ENCODE assay signal across 8 mouse cellular contexts in genomic region chr7:4900523-4900851, GRCm38 (mm10). TPM values are rescaled to one million over a fixed set of nuclear protein-coding genes. Genes with fewer than 3 reads are reported as not detected.
DNase-seq lines count a peak whose midpoint lies in the region; ATAC-seq and TF ChIP-seq lines count a peak whose summit lies in the region.

No protein-coding gene starts in this region.

- H3K9me3 ChIP-seq in heart, postnatal 0 days (replicated peaks; ENCODE audit: control insufficient read depth, low read length), result no peaks in the 10 kb centered on the region
- H3K9me3 ChIP-seq in hindbrain, embryonic 15.5 days, result no peaks in the 10 kb centered on the region
- no peaks in the 10 kb centered on the region for H3K9me3 ChIP-seq in midbrain, embryonic 13.5 days

- peak overlapping the region; percentile 39; the same call in 1 of the 2 replicates for H3K9ac ChIP-seq in heart, postnatal 0 days (replicated peaks; ENCODE audit: low read depth, low read length)
- peak overlapping the region; percentile 21; the same call in 1 of the 2 replicates for H3K9ac ChIP-seq in hindbrain, embryonic 15.5 days
- no peak overlapping the region for H3K9ac ChIP-seq in midbrain, embryonic 13.5 days (replicated peaks)

- H3K4me1 ChIP-seq in heart, postnatal 0 days (ENCODE audit: control insufficient read depth, insufficient read depth), result peaks cover 10% of the 10 kb centered on the region; the same call in 1 of the 2 replicates
- H3K4me1 ChIP-seq in cortical plate, adult 2 months (ENCODE audit: control insufficient read depth, insufficient read depth, low read length), result peaks cover 2% of the 10 kb centered on the region
- peaks cover 19% of the 10 kb centered on the region for H3K4me1 ChIP-seq in hindbrain, embryonic 15.5 days (replicated peaks)
- peaks cover 19% of the 10 kb centered on the region for H3K4me1 ChIP-seq in midbrain, embryonic 13.5 days (replicated peaks)

- H3K4me2 ChIP-seq in heart, postnatal 0 days (ENCODE audit: low read depth, low read length), result peak overlapping the region; percentile 63
- peak overlapping the region; percentile 62 for H3K4me2 ChIP-seq in hindbrain, embryonic 15.5 days
- peak overlapping the region; percentile 54 for H3K4me2 ChIP-seq in midbrain, embryonic 13.5 days (replicated peaks)

- H3K27me3 ChIP-seq in heart, postnatal 0 days (ENCODE audit: control insufficient read depth, insufficient read depth, low read length), result no peaks in the 10 kb centered on the region
- H3K27me3 ChIP-seq in hindbrain, embryonic 15.5 days, result no peaks in the 10 kb centered on the region
- H3K27me3 ChIP-seq in midbrain, embryonic 13.5 days, result no peaks in the 10 kb centered on the region

- no peak for TF ChIP-seq CTCF in heart, postnatal 0 days (IDR thresholded peaks at IDR 0.05; ENCODE audit: low read depth)
- no peak for TF ChIP-seq CTCF in cortical plate, adult 2 months (IDR thresholded peaks at IDR 0.05; ENCODE audit: extremely low read depth, insufficient read depth, low read length)

- no peak for ATAC-seq in heart, postnatal 0 days (ENCODE audit: insufficient read depth, low read depth)
- no peak for ATAC-seq in hindbrain, embryonic 15.5 days (ENCODE audit: low FRiP score, low read depth)
- peak; percentile 25; the same call in 1 of the 2 replicates for ATAC-seq in midbrain, embryonic 13.5 days

- no peaks in the 10 kb centered on the region for H3K36me3 ChIP-seq in heart, postnatal 0 days (replicated peaks; ENCODE audit: control insufficient read depth, insufficient read depth, low read length)
- no peaks in the 10 kb centered on the region for H3K36me3 ChIP-seq in hindbrain, embryonic 15.5 days
- no peaks in the 10 kb centered on the region for H3K36me3 ChIP-seq in midbrain, embryonic 13.5 days

- TF ChIP-seq EP300 in heart, postnatal 0 days (IDR thresholded peaks at IDR 0.05; ENCODE audit: low read depth), result no peak

- 18% methylated on average over 11 of the region's 11 CpGs for WGBS in heart, postnatal 0 days
- WGBS in hindbrain, embryonic 15.5 days, result 30% methylated on average over 11 of the region's 11 CpGs
- 17% methylated on average over 11 of the region's 11 CpGs for WGBS in midbrain, embryonic 13.5 days

- DNase-seq in heart, postnatal 0 days (ENCODE audit: low spot score), result no peak
- no peak for DNase-seq in heart, adult 9 months (ENCODE audit: low spot score in 2 of 2)
- DNase-seq in c-Kit-positive CD71-positive TER-119-positive erythroid progenitor cells, embryonic 14.5 days (ENCODE audit: low spot score), result no peak
- no peak for DNase-seq in gastrocnemius, postnatal 4 days (ENCODE audit: low spot score in 2 of 2)
- DNase-seq in adrenal gland, postnatal 36 days, result no peak

- peak overlapping the region; percentile 75 for H3K27ac ChIP-seq in heart, postnatal 0 days (ENCODE audit: low read depth)
- no peak overlapping the region for H3K27ac ChIP-seq in cortical plate, adult 2 months (ENCODE audit: insufficient read depth, low read length)
- peak overlapping the region; percentile 47; the same call in 1 of the 2 replicates for H3K27ac ChIP-seq in hindbrain, embryonic 15.5 days (replicated peaks)
- H3K27ac ChIP-seq in midbrain, embryonic 13.5 days, result no peak overlapping the region

- peak overlapping the region; percentile 30 for H3K4me3 ChIP-seq in heart, postnatal 0 days (ENCODE audit: low read depth, low read length)
- H3K4me3 ChIP-seq in cortical plate, adult 2 months (ENCODE audit: insufficient read depth, low read length), result peak overlapping the region; percentile 10
- peak overlapping the region; percentile 34 for H3K4me3 ChIP-seq in hindbrain, embryonic 15.5 days
- peak overlapping the region; percentile 30; the same call in 1 of the 2 replicates for H3K4me3 ChIP-seq in midbrain, embryonic 13.5 days (replicated peaks)

- TF ChIP-seq POLR2A in cortical plate, adult 2 months (IDR thresholded peaks at IDR 0.05; ENCODE audit: extremely low read depth, insufficient read depth, low read length), result no peak

RNA-seq across cellular contexts. Expression of gene Gm36210, which starts 5.8 kb away (rescaled TPM):
- 0.88 TPM in 1 of 2 replicates, not detected in the other for total RNA-seq in heart, postnatal 0 days (2014; rRNA removed; ENCODE audit: low replicate concordance)
- 0.08 and 0.12 TPM in 2 replicates for polyA plus RNA-seq in heart, postnatal 0 days (2015; fragmentation: Nextera tagmentation; extraction: Ambion mirVana)
- 0.31 and 0.32 TPM in 2 replicates for polyA plus RNA-seq in cortical plate, adult 2 months (2012; rRNA removed)
- polyA plus RNA-seq in hindbrain, embryonic 15.5 days (2015; fragmentation: Nextera tagmentation; extraction: Ambion mirVana), result 0.45 and 0.47 TPM in 2 replicates
- polyA plus RNA-seq in midbrain, embryonic 13.5 days (2015; fragmentation: Nextera tagmentation; extraction: Ambion mirVana), result 0.31 and 0.32 TPM in 2 replicates
- not detected for total RNA-seq in gastrocnemius, postnatal 4 days (2021)
- total RNA-seq in adrenal gland, postnatal 36 days (2021), result not detected

RNA-seq across cellular contexts. Expression of gene Zfp628, which starts 14.5 kb away (rescaled TPM):
- total RNA-seq in heart, postnatal 0 days (2014; rRNA removed; ENCODE audit: low replicate concordance), result 8.9 and 13.1 TPM in 2 replicates
- 1.7 and 1.9 TPM in 2 replicates for polyA plus RNA-seq in heart, postnatal 0 days (2015; fragmentation: Nextera tagmentation; extraction: Ambion mirVana)
- 9.7 TPM in 2 replicates for polyA plus RNA-seq in cortical plate, adult 2 months (2012; rRNA removed)
- 3.5 and 4.2 TPM in 2 replicates for polyA plus RNA-seq in hindbrain, embryonic 15.5 days (2015; fragmentation: Nextera tagmentation; extraction: Ambion mirVana)
- 4.3 and 4.4 TPM in 2 replicates for polyA plus RNA-seq in midbrain, embryonic 13.5 days (2015; fragmentation: Nextera tagmentation; extraction: Ambion mirVana)
- 10 to 100 TPM; 14.0 to 14.6 TPM for total RNA-seq in gastrocnemius, postnatal 4 days (2021)
- 10 to 100 TPM; 13.7 to 15.5 TPM for total RNA-seq in adrenal gland, postnatal 36 days (2021)

RNA-seq across cellular contexts. Expression of gene Nat14, which starts 21.3 kb away (rescaled TPM):
- total RNA-seq in heart, postnatal 0 days (2014; rRNA removed; ENCODE audit: low replicate concordance), result 2.0 and 4.2 TPM in 2 replicates
- polyA plus RNA-seq in heart, postnatal 0 days (2015; fragmentation: Nextera tagmentation; extraction: Ambion mirVana), result 2.8 and 3.6 TPM in 2 replicates
- polyA plus RNA-seq in cortical plate, adult 2 months (2012; rRNA removed), result 91.7 and 94.0 TPM in 2 replicates
- 35.3 and 35.8 TPM in 2 replicates for polyA plus RNA-seq in hindbrain, embryonic 15.5 days (2015; fragmentation: Nextera tagmentation; extraction: Ambion mirVana)
- polyA plus RNA-seq in midbrain, embryonic 13.5 days (2015; fragmentation: Nextera tagmentation; extraction: Ambion mirVana), result 29.5 and 31.1 TPM in 2 replicates
- 1 to 10 TPM; 4.6 to 5.2 TPM for total RNA-seq in gastrocnemius, postnatal 4 days (2021)
- 10 to 100 TPM in 1 of 2 experiments, 1 to 10 TPM in 1; 7.1 to 11.5 TPM for total RNA-seq in adrenal gland, postnatal 36 days (2021)

RNA-seq across cellular contexts. Expression of gene Isoc2a, which starts 23.5 kb away (rescaled TPM):
- 15.2 and 25.6 TPM in 2 replicates for total RNA-seq in heart, postnatal 0 days (2014; rRNA removed; ENCODE audit: low replicate concordance)
- polyA plus RNA-seq in heart, postnatal 0 days (2015; fragmentation: Nextera tagmentation; extraction: Ambion mirVana), result 1.4 and 1.6 TPM in 2 replicates
- 11.7 and 11.8 TPM in 2 replicates for polyA plus RNA-seq in cortical plate, adult 2 months (2012; rRNA removed)
- polyA plus RNA-seq in hindbrain, embryonic 15.5 days (2015; fragmentation: Nextera tagmentation; extraction: Ambion mirVana), result 0.75 and 0.77 TPM in 2 replicates
- polyA plus RNA-seq in midbrain, embryonic 13.5 days (2015; fragmentation: Nextera tagmentation; extraction: Ambion mirVana), result 0.43 and 0.65 TPM in 2 replicates
- total RNA-seq in gastrocnemius, postnatal 4 days (2021), result 10 to 100 TPM; 10.7 to 11.7 TPM
- 10 to 100 TPM; 23.5 to 47.3 TPM for total RNA-seq in adrenal gland, postnatal 36 days (2021)

RNA-seq across cellular contexts. Expression of gene Ssc5d, which starts 25.1 kb away (rescaled TPM):
- total RNA-seq in heart, postnatal 0 days (2014; rRNA removed; ENCODE audit: low replicate concordance), result 3.5 and 5.0 TPM in 2 replicates
- polyA plus RNA-seq in heart, postnatal 0 days (2015; fragmentation: Nextera tagmentation; extraction: Ambion mirVana), result 1.1 and 1.2 TPM in 2 replicates
- polyA plus RNA-seq in cortical plate, adult 2 months (2012; rRNA removed), result 3.8 and 4.1 TPM in 2 replicates
- 1.2 and 1.3 TPM in 2 replicates for polyA plus RNA-seq in hindbrain, embryonic 15.5 days (2015; fragmentation: Nextera tagmentation; extraction: Ambion mirVana)
- 0.88 and 0.98 TPM in 2 replicates for polyA plus RNA-seq in midbrain, embryonic 13.5 days (2015; fragmentation: Nextera tagmentation; extraction: Ambion mirVana)
- total RNA-seq in gastrocnemius, postnatal 4 days (2021), result 10 to 100 TPM; 67.3 to 73.3 TPM
- 1 to 10 TPM; 1.7 to 2.7 TPM for total RNA-seq in adrenal gland, postnatal 36 days (2021)

Comparison
In these comparisons a context has a peak if more than half of its experiments do, and no peak if none do; other contexts are left out.
1. H3K27ac ChIP-seq: peak in heart, postnatal 0 days (single experiment) and hindbrain, embryonic 15.5 days (single experiment); none in cortical plate, adult 2 months (single experiment) and midbrain, embryonic 13.5 days (single experiment).
2. Peak in every context shown above with its lines, with median percentiles within 50 percentile points of each other: H3K4me2 ChIP-seq and H3K4me3 ChIP-seq.